Mouse (Mus musculus): ENCODE measurements around the gene Mab21l3.

DNA sequence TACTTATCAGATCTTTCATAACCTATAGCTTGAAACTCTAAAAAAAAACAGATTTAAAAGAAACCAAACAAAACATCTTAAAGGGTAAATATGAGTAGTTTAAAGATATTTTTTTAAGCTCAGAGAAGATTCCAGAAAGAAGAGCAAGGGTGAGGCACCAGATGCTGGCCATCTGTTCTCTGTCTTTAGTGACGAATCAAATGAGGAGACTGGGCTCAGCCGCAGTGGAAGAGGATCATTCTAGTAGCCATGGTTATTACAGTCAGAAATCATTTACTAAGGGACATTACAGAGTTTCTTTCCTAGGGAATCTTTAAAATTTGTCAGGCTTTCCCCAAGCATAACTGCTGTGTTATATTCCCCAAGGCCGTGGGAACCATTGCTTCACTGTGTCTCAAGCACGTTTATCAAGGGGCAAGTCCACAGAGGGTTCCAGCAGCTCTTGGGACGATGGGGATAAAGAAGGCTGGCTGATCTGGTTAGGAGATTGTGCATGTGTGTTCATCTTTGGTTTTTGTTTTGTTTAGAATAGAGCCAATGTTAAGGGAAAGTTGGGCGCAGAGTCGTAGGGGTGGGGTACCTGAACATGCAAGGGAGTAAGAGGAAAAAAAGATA lies 24.4 kb upstream of the Mab21l3 start:
- TF ChIP-seq EP300 (IDR thresholded peaks at IDR 0.05) (no peak), CTCF (IDR thresholded peaks at IDR 0.05) (no peak)

All from lung, postnatal 0 days (tissue).